Mouse (Mus musculus): ENCODE measurements at regions not wholly inside any gene's neighbourhood (a gene's known extent, or its start where the extent isn't known, plus 50 kb on each side); places are given as distances from the start of the nearest gene placed in this dataset.

- H3K9ac ChIP-seq: no peak overlapping the region
- no peak overlapping the region for H3K4me3 ChIP-seq (ENCODE audit: low read depth, low read length)
- H3K27ac ChIP-seq (ENCODE audit: low read depth, low read length): no peak overlapping the region
- no peaks in the 10 kb centered on the region for H3K9me3 ChIP-seq (ENCODE audit: low read length)
- no peaks in the 10 kb centered on the region for H3K36me3 ChIP-seq (ENCODE audit: insufficient read depth)
- 85% methylated on average over 1 of the region's 1 CpGs for WGBS
- TF ChIP-seq CTCF (IDR thresholded peaks at IDR 0.05; ENCODE audit: low read depth): no peak
- no peak overlapping the region for H3K4me2 ChIP-seq (ENCODE audit: low read depth)
- DNase-seq (no peak), ATAC-seq (no peak)
- no peaks in the 10 kb centered on the region for H3K4me1 ChIP-seq (ENCODE audit: insufficient read depth)
- no peaks in the 10 kb centered on the region for H3K27me3 ChIP-seq (ENCODE audit: insufficient read depth, low read length)
Measured at GRCm38 (mm10) chrX:10833681-10834080, 118.9 kb downstream of the Mid1ip1 start.

DNA sequence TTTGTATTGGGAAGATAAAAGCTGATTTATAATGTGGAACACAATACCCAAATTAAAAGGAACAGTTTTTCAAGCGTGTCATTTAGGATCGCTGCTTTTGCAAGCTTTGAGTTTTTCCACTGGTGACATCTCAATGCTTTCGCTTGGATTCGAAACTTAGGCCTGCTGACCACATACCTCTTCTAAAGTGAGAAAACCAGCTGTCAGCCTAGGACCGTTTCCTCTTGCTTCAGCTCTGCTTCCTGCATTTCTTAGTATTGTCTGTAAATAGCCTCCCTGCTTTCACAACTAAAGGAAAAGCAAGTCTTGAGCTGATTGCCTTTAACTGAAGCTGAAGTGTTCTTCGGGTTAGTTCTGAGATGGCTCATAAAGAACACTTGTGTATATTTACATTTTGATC, 142.3 kb downstream of the Mid1ip1 start:
- 71% methylated on average over 6 of the region's 6 CpGs for WGBS
- ATAC-seq: no peak
- Histone ChIP-seq H3K4me3 (ENCODE audit: low read depth, low read length) (no peak overlapping the region), H3K27me3 (ENCODE audit: insufficient read depth, low read length) (no peaks in the 10 kb centered on the region), H3K4me1 (ENCODE audit: insufficient read depth) (no peaks in the 10 kb centered on the region), H3K27ac (ENCODE audit: low read depth, low read length) (no peak overlapping the region), H3K36me3 (ENCODE audit: insufficient read depth) (no peaks in the 10 kb centered on the region), H3K9me3 (ENCODE audit: low read length) (no peaks in the 10 kb centered on the region), H3K4me2 (ENCODE audit: low read depth) (no peak overlapping the region), H3K9ac (no peak overlapping the region)
- no peak for TF ChIP-seq CTCF (IDR thresholded peaks at IDR 0.05; ENCODE audit: low read depth)
- DNase-seq: no peak

DNA sequence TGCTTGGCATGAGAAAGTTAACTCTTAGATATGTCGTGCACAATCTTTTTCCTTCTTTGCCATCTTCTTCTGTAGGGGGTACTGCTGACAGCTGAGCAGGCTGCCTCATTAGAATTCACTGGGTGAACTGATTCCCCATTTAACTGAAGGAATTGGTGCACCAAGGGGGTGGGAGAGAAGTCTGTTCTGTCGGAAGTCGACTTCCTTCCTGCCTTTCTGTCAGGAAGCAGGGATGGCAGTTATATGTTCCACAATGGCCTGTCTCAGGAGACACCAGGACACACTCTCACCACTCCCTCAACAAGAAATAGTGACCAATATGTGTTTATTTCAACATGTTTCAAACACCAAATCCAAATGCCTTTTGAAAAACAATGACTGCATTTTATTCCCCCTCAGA, 142.9 kb downstream of the Mid1ip1 start:
- H3K4me3 ChIP-seq (ENCODE audit: low read depth, low read length): no peak overlapping the region
- TF ChIP-seq CTCF (IDR thresholded peaks at IDR 0.05; ENCODE audit: low read depth): no peak
- no peaks in the 10 kb centered on the region for H3K9me3 ChIP-seq (ENCODE audit: low read length)
- ATAC-seq: no peak
- no peaks in the 10 kb centered on the region for H3K36me3 ChIP-seq (ENCODE audit: insufficient read depth)
- H3K9ac ChIP-seq: no peak overlapping the region
- no peaks in the 10 kb centered on the region for H3K27me3 ChIP-seq (ENCODE audit: insufficient read depth, low read length)
- H3K27ac ChIP-seq (ENCODE audit: low read depth, low read length): no peak overlapping the region
- DNase-seq: no peak
- WGBS: 55% methylated on average over 3 of the region's 3 CpGs
- H3K4me2 ChIP-seq (ENCODE audit: low read depth): no peak overlapping the region
- no peaks in the 10 kb centered on the region for H3K4me1 ChIP-seq (ENCODE audit: insufficient read depth)

- H3K4me2 ChIP-seq (ENCODE audit: low read depth): no peak overlapping the region
- ATAC-seq (no peak), DNase-seq (no peak)
- H3K9ac ChIP-seq: no peak overlapping the region
- H3K9me3 ChIP-seq (ENCODE audit: low read length): no peaks in the 10 kb centered on the region
- no peak overlapping the region for H3K27ac ChIP-seq (ENCODE audit: low read depth, low read length)
- H3K4me1 ChIP-seq (ENCODE audit: insufficient read depth): no peaks in the 10 kb centered on the region
- no peaks in the 10 kb centered on the region for H3K27me3 ChIP-seq (ENCODE audit: insufficient read depth, low read length)
- H3K36me3 ChIP-seq (ENCODE audit: insufficient read depth): no peaks in the 10 kb centered on the region
- H3K4me3 ChIP-seq (ENCODE audit: low read depth, low read length): no peak overlapping the region
- WGBS: 87% methylated on average over 4 of the region's 4 CpGs
- TF ChIP-seq CTCF (IDR thresholded peaks at IDR 0.05; ENCODE audit: low read depth): no peak
Measured at GRCm38 (mm10) chrX:10871613-10872012, 156.8 kb downstream of the Mid1ip1 start.

DNA sequence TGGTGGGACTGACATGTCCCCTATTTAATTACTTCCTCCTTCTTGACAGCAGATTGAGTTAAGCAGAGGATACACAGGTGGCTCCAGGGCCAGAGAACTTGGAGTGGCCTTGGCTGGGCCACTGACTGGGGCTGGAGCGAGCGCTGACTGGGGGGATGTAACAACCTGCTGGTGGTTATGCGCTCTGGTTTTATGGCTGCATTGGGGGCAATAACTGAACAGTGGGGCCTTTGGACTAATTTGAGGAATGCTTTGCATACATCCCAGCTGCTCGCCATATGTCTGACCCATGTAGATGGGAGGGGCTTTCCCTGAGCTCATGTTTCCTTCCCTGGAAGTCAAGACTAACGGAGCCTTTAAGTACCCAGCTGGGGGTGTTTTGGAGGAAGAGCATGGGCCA, 163.0 kb downstream of the Mid1ip1 start:
- DNase-seq: no peak
- no peaks in the 10 kb centered on the region for H3K27me3 ChIP-seq (ENCODE audit: insufficient read depth, low read length)
- no peaks in the 10 kb centered on the region for H3K9me3 ChIP-seq (ENCODE audit: low read length)
- H3K36me3 ChIP-seq (ENCODE audit: insufficient read depth): no peaks in the 10 kb centered on the region
- no peak overlapping the region for H3K9ac ChIP-seq
- TF ChIP-seq CTCF (IDR thresholded peaks at IDR 0.05; ENCODE audit: low read depth): no peak
- 83% methylated on average over 5 of the region's 5 CpGs for WGBS
- H3K4me1 ChIP-seq (ENCODE audit: insufficient read depth): no peaks in the 10 kb centered on the region
- no peak overlapping the region for H3K27ac ChIP-seq (ENCODE audit: low read depth, low read length)
- ATAC-seq: no peak
- no peak overlapping the region for H3K4me2 ChIP-seq (ENCODE audit: low read depth)
- H3K4me3 ChIP-seq (ENCODE audit: low read depth, low read length): no peak overlapping the region

GRCm38 (mm10) chrX:10878922-10879321, 164.1 kb downstream of the Mid1ip1 start:
- DNase-seq: no peak
- no peaks in the 10 kb centered on the region for H3K4me1 ChIP-seq (ENCODE audit: insufficient read depth)
- H3K9me3 ChIP-seq (ENCODE audit: low read length): no peaks in the 10 kb centered on the region
- H3K36me3 ChIP-seq (ENCODE audit: insufficient read depth): no peaks in the 10 kb centered on the region
- H3K27me3 ChIP-seq (ENCODE audit: insufficient read depth, low read length): no peaks in the 10 kb centered on the region
- H3K9ac ChIP-seq: no peak overlapping the region
- H3K27ac ChIP-seq (ENCODE audit: low read depth, low read length): no peak overlapping the region
- no peak for TF ChIP-seq CTCF (IDR thresholded peaks at IDR 0.05; ENCODE audit: low read depth)
- no peak overlapping the region for H3K4me2 ChIP-seq (ENCODE audit: low read depth)
- ATAC-seq: no peak
- 78% methylated on average over 5 of the region's 5 CpGs for WGBS
- H3K4me3 ChIP-seq (ENCODE audit: low read depth, low read length): no peak overlapping the region

DNA sequence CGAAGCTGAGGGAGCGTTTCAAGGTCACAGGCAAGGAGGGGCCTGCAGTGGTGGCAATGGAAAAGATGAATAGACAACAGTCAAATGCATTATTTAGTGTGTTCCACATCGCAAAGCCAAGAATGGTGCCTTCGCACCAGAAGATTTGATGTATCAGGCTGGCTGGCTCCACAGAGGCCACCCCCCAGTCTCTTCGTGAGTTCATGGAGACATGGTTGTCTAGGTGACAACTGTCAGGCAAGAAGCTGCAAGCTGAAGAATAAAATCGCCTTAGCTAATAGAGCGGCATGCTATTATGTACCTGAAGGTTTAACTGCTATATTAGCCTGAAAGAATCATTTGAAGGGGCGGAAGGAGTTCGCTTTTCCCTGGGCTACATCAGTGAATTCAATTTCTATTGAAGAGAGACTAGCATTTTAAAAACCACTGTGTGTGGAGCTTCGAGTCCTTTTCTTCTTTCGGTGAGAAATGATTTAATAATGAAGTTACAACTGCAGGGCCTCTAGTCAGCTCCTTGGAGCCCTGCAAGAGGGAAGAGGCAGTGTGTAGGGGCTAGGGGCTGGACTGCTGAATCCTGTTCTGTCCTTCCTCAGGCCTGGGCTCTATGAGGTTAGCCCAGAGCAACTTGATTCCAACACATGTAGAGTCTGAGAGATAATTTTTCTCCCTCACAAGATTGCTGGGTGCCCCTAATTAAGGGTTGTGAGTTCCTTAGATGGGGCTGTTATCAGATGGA, 169.1 kb downstream of the Mid1ip1 start:
- Histone ChIP-seq H3K4me1 (ENCODE audit: insufficient read depth) (no peaks in the 10 kb centered on the region), H3K36me3 (ENCODE audit: insufficient read depth) (no peaks in the 10 kb centered on the region), H3K4me2 (ENCODE audit: low read depth) (no peak overlapping the region), H3K9me3 (ENCODE audit: low read length) (no peaks in the 10 kb centered on the region), H3K27ac (ENCODE audit: low read depth, low read length) (no peak overlapping the region), H3K27me3 (ENCODE audit: insufficient read depth, low read length) (no peaks in the 10 kb centered on the region), H3K9ac (no peak overlapping the region), H3K4me3 (ENCODE audit: low read depth, low read length) (no peak overlapping the region)
- TF ChIP-seq CTCF (IDR thresholded peaks at IDR 0.05; ENCODE audit: low read depth): no peak
- WGBS: 48% methylated on average over 11 of the region's 11 CpGs
- DNase-seq (peak; percentile 16), ATAC-seq (peak; percentile 32; the same call in 1 of the 2 replicates)
